Mouse (Mus musculus): Measurements from ENCODE around the gene Rabgap1l. TPM values are rescaled to one million over a fixed set of nuclear protein-coding genes. Genes with fewer than 3 reads are reported as not detected.

The Rabgap1l gene
- polyA plus RNA-seq, 1 experiment: 13.8 TPM

GRCm38 (mm10) chr1:160830608-160831498 is 37.8 kb upstream of the Rabgap1l start:
- DNase-seq (ENCODE audit: low read depth in 1 of 2, low spot score in 2 of 2): peak in 1 of 2 experiments; percentile 11
- no peak overlapping the region for H3K4me3 ChIP-seq (ENCODE audit: extremely low read depth, insufficient read depth, insufficient read length)
- WGBS: 37% methylated on average over 8 of the region's 8 CpGs
- TF ChIP-seq CTCF (IDR thresholded peaks at IDR 0.05; ENCODE audit: extremely low read depth, insufficient read depth, insufficient read length, insufficient replicate concordance) (no peak), POLR2A (IDR thresholded peaks at IDR 0.05; ENCODE audit: low read depth, low read length) (no peak)
- no peaks in the 10 kb centered on the region for H3K36me3 ChIP-seq (ENCODE audit: control insufficient read depth, insufficient read depth, low read length)
- no peaks in the 10 kb centered on the region for H3K4me1 ChIP-seq (ENCODE audit: control insufficient read depth, insufficient read depth, insufficient read length)
- H3K27me3 ChIP-seq (ENCODE audit: control insufficient read depth, insufficient read depth, low read length): no peaks in the 10 kb centered on the region
- no peak overlapping the region for H3K27ac ChIP-seq (ENCODE audit: insufficient read depth, low read length)

- H3K4me1 ChIP-seq (ENCODE audit: control insufficient read depth, insufficient read depth, insufficient read length): no peaks in the 10 kb centered on the region
- H3K27me3 ChIP-seq (ENCODE audit: control insufficient read depth, insufficient read depth, low read length): no peaks in the 10 kb centered on the region
- DNase-seq (ENCODE audit: low read depth in 1 of 2, low spot score in 2 of 2): no peak
- H3K4me3 ChIP-seq (ENCODE audit: extremely low read depth, insufficient read depth, insufficient read length): no peak overlapping the region
- H3K27ac ChIP-seq (ENCODE audit: insufficient read depth, low read length): no peak overlapping the region
- 85% methylated on average over 3 of the region's 3 CpGs for WGBS
- TF ChIP-seq CTCF (IDR thresholded peaks at IDR 0.05; ENCODE audit: extremely low read depth, insufficient read depth, insufficient read length, insufficient replicate concordance) (no peak), POLR2A (IDR thresholded peaks at IDR 0.05; ENCODE audit: low read depth, low read length) (no peak)
- no peaks in the 10 kb centered on the region for H3K36me3 ChIP-seq (ENCODE audit: control insufficient read depth, insufficient read depth, low read length)
These were observed 32.4 kb upstream of the Rabgap1l start for GRCm38 (mm10) chr1:160825441-160825856.

- WGBS: 95% methylated on average over 3 of the region's 3 CpGs
- Histone ChIP-seq H3K27ac (ENCODE audit: insufficient read depth, low read length) (no peak overlapping the region), H3K4me1 (ENCODE audit: control insufficient read depth, insufficient read depth, insufficient read length) (no peaks in the 10 kb centered on the region), H3K27me3 (ENCODE audit: control insufficient read depth, insufficient read depth, low read length) (no peaks in the 10 kb centered on the region), H3K4me3 (ENCODE audit: extremely low read depth, insufficient read depth, insufficient read length) (no peak overlapping the region), H3K36me3 (ENCODE audit: control insufficient read depth, insufficient read depth, low read length) (no peaks in the 10 kb centered on the region)
- no peak for DNase-seq (ENCODE audit: low read depth in 1 of 2, low spot score in 2 of 2)
- TF ChIP-seq POLR2A (IDR thresholded peaks at IDR 0.05; ENCODE audit: low read depth, low read length) (no peak), CTCF (IDR thresholded peaks at IDR 0.05; ENCODE audit: extremely low read depth, insufficient read depth, insufficient read length, insufficient replicate concordance) (no peak)
These were observed 30.6 kb upstream of the Rabgap1l start for GRCm38 (mm10) chr1:160823638-160824037.

GRCm38 (mm10) chr1:160814198-160814597 is 21.2 kb upstream of the Rabgap1l start:
- DNase-seq (ENCODE audit: low read depth in 1 of 2, low spot score in 2 of 2): no peak
- Histone ChIP-seq H3K27me3 (ENCODE audit: control insufficient read depth, insufficient read depth, low read length) (no peaks in the 10 kb centered on the region), H3K36me3 (ENCODE audit: control insufficient read depth, insufficient read depth, low read length) (no peaks in the 10 kb centered on the region), H3K4me1 (ENCODE audit: control insufficient read depth, insufficient read depth, insufficient read length) (no peaks in the 10 kb centered on the region; the same call in 1 of the 2 replicates), H3K27ac (ENCODE audit: insufficient read depth, low read length) (no peak overlapping the region), H3K4me3 (ENCODE audit: extremely low read depth, insufficient read depth, insufficient read length) (no peak overlapping the region)
- WGBS: 92% methylated on average over 5 of the region's 5 CpGs
- TF ChIP-seq POLR2A (IDR thresholded peaks at IDR 0.05; ENCODE audit: low read depth, low read length): no peak
- no peak for TF ChIP-seq CTCF (IDR thresholded peaks at IDR 0.05; ENCODE audit: extremely low read depth, insufficient read depth, insufficient read length, insufficient replicate concordance)

- Histone ChIP-seq H3K27me3 (ENCODE audit: control insufficient read depth, insufficient read depth, low read length) (no peaks in the 10 kb centered on the region), H3K36me3 (ENCODE audit: control insufficient read depth, insufficient read depth, low read length) (no peaks in the 10 kb centered on the region), H3K27ac (ENCODE audit: insufficient read depth, low read length) (no peak overlapping the region), H3K4me1 (ENCODE audit: control insufficient read depth, insufficient read depth, insufficient read length) (no peaks in the 10 kb centered on the region; the same call in 1 of the 2 replicates), H3K4me3 (ENCODE audit: extremely low read depth, insufficient read depth, insufficient read length) (no peak overlapping the region)
- no peak for DNase-seq (ENCODE audit: low read depth in 1 of 2, low spot score in 2 of 2)
- no peak for TF ChIP-seq CTCF (IDR thresholded peaks at IDR 0.05; ENCODE audit: extremely low read depth, insufficient read depth, insufficient read length, insufficient replicate concordance)
- TF ChIP-seq POLR2A (IDR thresholded peaks at IDR 0.05; ENCODE audit: low read depth, low read length): no peak
These were observed 19.4 kb upstream of the Rabgap1l start for GRCm38 (mm10) chr1:160812428-160812827.

- Histone ChIP-seq H3K36me3 (ENCODE audit: control insufficient read depth, insufficient read depth, low read length) (no peaks in the 10 kb centered on the region), H3K4me3 (ENCODE audit: extremely low read depth, insufficient read depth, insufficient read length) (no peak overlapping the region), H3K4me1 (ENCODE audit: control insufficient read depth, insufficient read depth, insufficient read length) (no peaks in the 10 kb centered on the region; the same call in 1 of the 2 replicates), H3K27me3 (ENCODE audit: control insufficient read depth, insufficient read depth, low read length) (no peaks in the 10 kb centered on the region), H3K27ac (ENCODE audit: insufficient read depth, low read length) (no peak overlapping the region)
- DNase-seq (ENCODE audit: low read depth in 1 of 2, low spot score in 2 of 2): no peak
- no peak for TF ChIP-seq POLR2A (IDR thresholded peaks at IDR 0.05; ENCODE audit: low read depth, low read length)
- no peak for TF ChIP-seq CTCF (IDR thresholded peaks at IDR 0.05; ENCODE audit: extremely low read depth, insufficient read depth, insufficient read length, insufficient replicate concordance)
- WGBS: 83% methylated on average over 1 of the region's 1 CpGs
These were observed 18.9 kb upstream of the Rabgap1l start for GRCm38 (mm10) chr1:160811930-160812329.

- Histone ChIP-seq H3K4me1 (ENCODE audit: control insufficient read depth, insufficient read depth, insufficient read length) (no peaks in the 10 kb centered on the region), H3K36me3 (ENCODE audit: control insufficient read depth, insufficient read depth, low read length) (no peaks in the 10 kb centered on the region), H3K27ac (ENCODE audit: insufficient read depth, low read length) (no peak overlapping the region), H3K27me3 (ENCODE audit: control insufficient read depth, insufficient read depth, low read length) (no peaks in the 10 kb centered on the region), H3K4me3 (ENCODE audit: extremely low read depth, insufficient read depth, insufficient read length) (no peak overlapping the region)
- TF ChIP-seq POLR2A (IDR thresholded peaks at IDR 0.05; ENCODE audit: low read depth, low read length): no peak
- WGBS: 73% methylated on average over 2 of the region's 2 CpGs
- no peak for DNase-seq (ENCODE audit: low read depth in 1 of 2, low spot score in 2 of 2)
These were observed 12.3 kb upstream of the Rabgap1l start for GRCm38 (mm10) chr1:160805268-160805667.

Data from spleen, adult 2 months (tissue).